Mouse (Mus musculus) testis, adult 2 months (tissue): ENCODE measurements at regions not wholly inside any gene's neighbourhood (a gene's known extent, or its start where the extent isn't known, plus 50 kb on each side); places are given as distances from the start of the nearest gene placed in this dataset.

ENCODE experiments used
- CTCF ChIP-seq: fragments of 200-500 bp; IDR thresholded peaks from 2 replicates; pipeline ENCODE4 v1.5.1; 2012; ENCODE audit warnings: low read depth, mild to moderate bottlenecking, inconsistent platforms, low read length, moderate library complexity; ENCODE audit not compliant: control insufficient read depth, insufficient read depth, insufficient replicate concordance
- POLR2A ChIP-seq: fragments of 200-500 bp; IDR thresholded peaks from 2 replicates; pipeline ENCODE4 v1.6.1; 2012; ENCODE audit warnings: low read depth, mild to moderate bottlenecking, inconsistent platforms, low read length, moderate library complexity; ENCODE audit not compliant: control insufficient read depth

GRCm38 (mm10) chr4:7581931-7582330, 656.9 kb downstream of the Car8 start:
- TF ChIP-seq CTCF (no peak), POLR2A (no peak)
